Mouse (Mus musculus) kidney, postnatal 0 days (tissue): ENCODE measurements around the gene Gm5105. TPM values are rescaled to one million over a fixed set of nuclear protein-coding genes. Genes with fewer than 3 reads are reported as not detected.

Experiments
- ATAC-seq: fragments of 200-750 bp; cut with Nextera tagmentation; replicated peaks from 2 replicates; pipeline ENCODE4 v1.8.0; 2017; ENCODE audit warnings: low read depth, moderate number of reproducible peaks, moderate TSS enrichment, moderate library complexity; ENCODE audit not compliant: low FRiP score
- DNase-seq: peaks from one replicate; pipeline ENCODE4 v3.0.0-alpha.2; 2016; ENCODE audit warnings: low spot score
- H3K27ac ChIP-seq: fragments of 300-500 bp; sonication (generic); 2 replicates; pipeline ENCODE4 v1.5.1; 2014; ENCODE audit warnings: mild to moderate bottlenecking
- H3K27me3 ChIP-seq: fragments of 300-500 bp; sonication (generic); 2 replicates; pipeline ENCODE4 v1.6.1; 2014; ENCODE audit warnings: low read length, mixed read lengths; ENCODE audit not compliant: insufficient read depth
- H3K36me3 ChIP-seq: fragments of 300-500 bp; sonication (generic); 2 replicates; pipeline ENCODE4 v1.6.1; 2014; ENCODE audit warnings: low read length, mixed read lengths; ENCODE audit not compliant: insufficient read depth
- H3K4me1 ChIP-seq: fragments of 300-500 bp; sonication (generic); replicated peaks from 2 replicates; pipeline ENCODE4 v1.6.1; 2014; ENCODE audit warnings: antibody characterized with exemption, low read length, mixed read lengths; ENCODE audit not compliant: insufficient read depth
- H3K4me2 ChIP-seq: fragments of 300-500 bp; sonication (generic); 2 replicates; pipeline ENCODE4 v1.6.1; 2014; ENCODE audit warnings: mild to moderate bottlenecking, low read length, moderate library complexity, mixed read lengths
- H3K4me3 ChIP-seq: fragments of 300-500 bp; sonication (generic); replicated peaks from 2 replicates; pipeline ENCODE4 v1.5.1; 2014; ENCODE audit warnings: low read depth, low read length
- H3K9ac ChIP-seq: fragments of 300-500 bp; sonication (generic); 2 replicates; pipeline ENCODE4 v1.6.1; 2014; ENCODE audit warnings: low read depth, low read length
- H3K9me3 ChIP-seq: fragments of 300-500 bp; sonication (generic); replicated peaks from 2 replicates; pipeline ENCODE4 v1.6.1; 2016; ENCODE audit warnings: low read length, inconsistent platforms, mixed read lengths
- CTCF ChIP-seq: IDR thresholded peaks from 2 replicates; pipeline ENCODE4 v1.5.1; 2016; ENCODE audit warnings: antibody characterized with exemption, low read depth, mild to moderate bottlenecking, moderate library complexity
- WGBS: fragments of 180-500 bp; shearing (Covaris S2); extraction: QIAGEN DNeasy Blood & Tissue Kit; methylation state at CpG from one replicate; pipeline ENCODE4 v1.1.7; 2014; 5-methylcytosine and 5-hydroxymethylcytosine counted together
- polyA plus RNA-seq: library from polyadenylated mRNA; unstranded; fragments of >200 nt; fragmentation: Nextera tagmentation; extraction: Ambion mirVana; gene quantifications from 2 replicates; pipeline ENCODE4 v1.2.1, GENCODE M21; 2015

Gm5105 gene
- polyA plus RNA-seq, 1 experiment from 2014 or later, result 0.08 TPM

- H3K4me3 ChIP-seq, result no peak overlapping the region
- no peak overlapping the region for H3K9ac ChIP-seq
- WGBS, result 20% methylated on average over 14 of the region's 14 CpGs
- H3K27me3 ChIP-seq, result no peaks in the 10 kb centered on the region
- H3K4me2 ChIP-seq, result no peak overlapping the region
- ATAC-seq (no peak), DNase-seq (peak; percentile 64)
- H3K27ac ChIP-seq, result no peak overlapping the region; the same call in 1 of the 2 replicates
- no peaks in the 10 kb centered on the region for H3K36me3 ChIP-seq
- H3K4me1 ChIP-seq, result peaks cover 22% of the 10 kb centered on the region
- TF ChIP-seq CTCF, result no peak
- no peaks in the 10 kb centered on the region for H3K9me3 ChIP-seq
Measured at GRCm38 (mm10) chr3:138063731-138064329, 3.4 kb downstream of the Gm5105 start.

GRCm38 (mm10) chr3:138062673-138063072 lies 4.5 kb downstream of the Gm5105 start:
- Histone ChIP-seq H3K36me3 (no peaks in the 10 kb centered on the region), H3K4me1 (peaks cover 22% of the 10 kb centered on the region), H3K4me3 (no peak overlapping the region), H3K4me2 (no peak overlapping the region), H3K9me3 (no peaks in the 10 kb centered on the region), H3K27me3 (no peaks in the 10 kb centered on the region), H3K27ac (no peak overlapping the region), H3K9ac (no peak overlapping the region)
- ATAC-seq (no peak), DNase-seq (no peak)
- 76% methylated on average over 4 of the region's 4 CpGs for WGBS
- no peak for TF ChIP-seq CTCF

GRCm38 (mm10) chr3:138061205-138061911 lies 5.8 kb downstream of the Gm5105 start:
- Histone ChIP-seq H3K27ac (no peak overlapping the region), H3K4me2 (no peak overlapping the region), H3K4me1 (peaks cover 18% of the 10 kb centered on the region), H3K27me3 (no peaks in the 10 kb centered on the region), H3K9me3 (no peaks in the 10 kb centered on the region), H3K9ac (no peak overlapping the region), H3K36me3 (no peaks in the 10 kb centered on the region), H3K4me3 (no peak overlapping the region)
- 87% methylated on average over 9 of the region's 9 CpGs for WGBS
- no peak for ATAC-seq
- DNase-seq, result no peak
- TF ChIP-seq CTCF, result no peak

- ATAC-seq (no peak), DNase-seq (no peak)
- Histone ChIP-seq H3K27me3 (no peaks in the 10 kb centered on the region), H3K27ac (no peak overlapping the region), H3K36me3 (no peaks in the 10 kb centered on the region), H3K4me2 (no peak overlapping the region), H3K4me1 (peaks cover 9% of the 10 kb centered on the region), H3K4me3 (no peak overlapping the region), H3K9me3 (no peaks in the 10 kb centered on the region), H3K9ac (no peak overlapping the region)
- 88% methylated on average over 7 of the region's 7 CpGs for WGBS
- TF ChIP-seq CTCF, result no peak
Measured at GRCm38 (mm10) chr3:138060429-138060828, 6.8 kb downstream of the Gm5105 start.

GRCm38 (mm10) chr3:138058226-138058625 lies 9.0 kb downstream of the Gm5105 start:
- no peak for DNase-seq
- TF ChIP-seq CTCF, result no peak
- H3K27ac ChIP-seq, result no peak overlapping the region
- no peaks in the 10 kb centered on the region for H3K27me3 ChIP-seq
- no peaks in the 10 kb centered on the region for H3K36me3 ChIP-seq
- no peaks in the 10 kb centered on the region for H3K4me1 ChIP-seq
- no peaks in the 10 kb centered on the region for H3K9me3 ChIP-seq
- no peak overlapping the region for H3K4me3 ChIP-seq
- H3K4me2 ChIP-seq, result no peak overlapping the region
- no peak for ATAC-seq
- no peak overlapping the region for H3K9ac ChIP-seq
- 57% methylated on average over 4 of the region's 4 CpGs for WGBS

- no peak for TF ChIP-seq CTCF
- DNase-seq (peak; percentile 51), ATAC-seq (no peak)
- Histone ChIP-seq H3K4me3 (no peak overlapping the region), H3K9me3 (no peaks in the 10 kb centered on the region), H3K27me3 (no peaks in the 10 kb centered on the region), H3K36me3 (no peaks in the 10 kb centered on the region), H3K4me1 (no peaks in the 10 kb centered on the region), H3K27ac (peak overlapping the region; percentile 2; the same call in 1 of the 2 replicates), H3K4me2 (no peak overlapping the region), H3K9ac (no peak overlapping the region)
- 48% methylated on average over 7 of the region's 7 CpGs for WGBS
Measured at GRCm38 (mm10) chr3:138056976-138057375, 10.2 kb downstream of the Gm5105 start.
